Mouse (Mus musculus): ENCODE measurements around the gene Dhps. TPM values are rescaled to one million over a fixed set of nuclear protein-coding genes. Genes with fewer than 3 reads are reported as not detected.

The Dhps gene
- total RNA-seq, 1 experiment: 63.1 TPM

DNA sequence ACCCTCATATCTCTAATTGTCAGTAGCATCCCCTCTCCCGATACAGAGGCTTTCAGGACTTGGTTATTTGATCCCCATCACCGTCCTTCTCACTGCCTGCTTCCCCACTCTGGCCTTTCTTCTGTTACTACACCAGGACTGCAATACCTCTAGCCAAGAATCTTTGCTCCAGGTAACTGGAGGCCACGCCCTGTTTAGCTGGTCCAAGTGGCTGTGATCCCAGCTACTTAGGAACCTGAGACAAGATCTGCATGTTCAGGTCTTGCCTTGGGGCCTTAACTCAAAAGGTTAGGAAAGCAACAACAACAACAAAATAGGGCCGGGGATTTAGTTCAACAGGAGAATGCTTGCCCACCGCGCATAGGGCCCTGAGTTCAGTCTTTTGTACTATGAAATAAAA lies 27.9 kb upstream of the Dhps start:
- peaks cover 64% of the 10 kb centered on the region for H3K36me3 ChIP-seq (ENCODE audit: control insufficient read depth, insufficient read depth, low read length, poor library complexity, severe bottlenecking)
- TF ChIP-seq MAFK (IDR thresholded peaks at IDR 0.05; ENCODE audit: insufficient read depth, low read depth, low read length) (no peak), ZC3H11A (IDR thresholded peaks at IDR 0.05; ENCODE audit: borderline replicate concordance, low read depth, low read length) (no peak)
- no peak for DNase-seq (ENCODE audit: low read depth, low spot score)
- in situ Hi-C loops (cut with MboI; ENCODE audit: low sequenced_read_pairs in 2 of 2, unreplicated experiment in 2 of 2): no loop called here
- peaks cover 2 to 7% of the 10 kb centered on the region in 2 experiments; a peak in 2 of 4 replicates for H3K4me1 ChIP-seq (ENCODE audit: control insufficient read depth in 2 of 2, insufficient read depth in 2 of 2, low read length in 2 of 2, poor library complexity in 1 of 2)
- H3K9ac ChIP-seq (ENCODE audit: insufficient read depth, low read depth, low read length, poor library complexity, severe bottlenecking): no peak overlapping the region
- no peak overlapping the region for H3K27ac ChIP-seq (ENCODE audit: insufficient read depth, low read depth, low read length, poor library complexity, severe bottlenecking)
- no peaks in the 10 kb centered on the region for H3K9me3 ChIP-seq (ENCODE audit: control insufficient read depth, insufficient read depth, low read depth, low read length)
- no peak overlapping the region for H3K4me3 ChIP-seq (ENCODE audit: insufficient read depth in 1 of 2, low read depth in 1 of 2, low read length in 2 of 2, poor library complexity in 1 of 2, severe bottlenecking in 1 of 2)

GRCm38 (mm10) chr8:85057367-85057766 lies 14.2 kb upstream of the Dhps start:
- TF ChIP-seq CHD2 (IDR thresholded peaks at IDR 0.05; ENCODE audit: low read depth, low read length) (no peak), HCFC1 (IDR thresholded peaks at IDR 0.05; ENCODE audit: borderline replicate concordance, insufficient read depth, low read length) (no peak), MAFK (IDR thresholded peaks at IDR 0.05; ENCODE audit: insufficient read depth, low read depth, low read length) (no peak), ZNF384 (IDR thresholded peaks at IDR 0.05; ENCODE audit: low read depth, low read length) (no peak), ZC3H11A (IDR thresholded peaks at IDR 0.05; ENCODE audit: borderline replicate concordance, low read depth, low read length) (no peak)
- H3K27ac ChIP-seq (ENCODE audit: insufficient read depth, low read depth, low read length, poor library complexity, severe bottlenecking): no peak overlapping the region
- no peak for DNase-seq (ENCODE audit: low read depth, low spot score)
- no peak overlapping the region for H3K9ac ChIP-seq (ENCODE audit: insufficient read depth, low read depth, low read length, poor library complexity, severe bottlenecking)
- H3K4me3 ChIP-seq (ENCODE audit: insufficient read depth in 1 of 2, low read depth in 1 of 2, low read length in 2 of 2, poor library complexity in 1 of 2, severe bottlenecking in 1 of 2): no peak overlapping the region
- in situ Hi-C loops (cut with MboI; ENCODE audit: low sequenced_read_pairs in 2 of 2, unreplicated experiment in 2 of 2): no loop called here
- peaks cover 0 to 9% of the 10 kb centered on the region in 2 experiments; a peak in 1 of 4 replicates for H3K4me1 ChIP-seq (ENCODE audit: control insufficient read depth in 2 of 2, insufficient read depth in 2 of 2, low read length in 2 of 2, poor library complexity in 1 of 2)
- peaks cover 39% of the 10 kb centered on the region for H3K36me3 ChIP-seq (ENCODE audit: control insufficient read depth, insufficient read depth, low read length, poor library complexity, severe bottlenecking)
- H3K9me3 ChIP-seq (ENCODE audit: control insufficient read depth, insufficient read depth, low read depth, low read length): no peaks in the 10 kb centered on the region

GRCm38 (mm10) chr8:85059879-85060616 lies 11.5 kb upstream of the Dhps start, which contains the start of gene Fbxw9:
TSS of gene Fbxw9 (plus strand) at chr8:85060055.
- Histone ChIP-seq H3K9me3 (ENCODE audit: control insufficient read depth, insufficient read depth, low read depth, low read length) (no peaks in the 10 kb centered on the region), H3K9ac (ENCODE audit: insufficient read depth, low read depth, low read length, poor library complexity, severe bottlenecking) (peak within 1 kb of the TSS; percentile 80), H3K4me1 (ENCODE audit: control insufficient read depth in 2 of 2, insufficient read depth in 2 of 2, low read length in 2 of 2, poor library complexity in 1 of 2) (peaks cover 0 to 3% of the 10 kb centered on the region in 2 experiments; a peak in 1 of 4 replicates), H3K4me3 (ENCODE audit: insufficient read depth in 1 of 2, low read depth in 1 of 2, low read length in 2 of 2, poor library complexity in 1 of 2, severe bottlenecking in 1 of 2) (peak within 1 kb of the TSS; percentile 79 to 90), H3K27ac (ENCODE audit: insufficient read depth, low read depth, low read length, poor library complexity, severe bottlenecking) (no peak within 1 kb of the TSS), H3K36me3 (ENCODE audit: control insufficient read depth, insufficient read depth, low read length, poor library complexity, severe bottlenecking) (peaks cover 13% of the 10 kb centered on the region)
- DNase-seq (ENCODE audit: low read depth, low spot score): peak; percentile 91
- TF ChIP-seq HCFC1 (IDR thresholded peaks at IDR 0.05; ENCODE audit: borderline replicate concordance, insufficient read depth, low read length) (peak; percentile 82), ZC3H11A (IDR thresholded peaks at IDR 0.05; ENCODE audit: borderline replicate concordance, low read depth, low read length) (no peak)
- in situ Hi-C loops (cut with MboI; ENCODE audit: low sequenced_read_pairs in 2 of 2, unreplicated experiment in 2 of 2): no loop called here

GRCm38 (mm10) chr8:85062603-85063002 lies 9.0 kb upstream of the Dhps start:
- Histone ChIP-seq H3K4me3 (ENCODE audit: insufficient read depth in 1 of 2, low read depth in 1 of 2, low read length in 2 of 2, poor library complexity in 1 of 2, severe bottlenecking in 1 of 2) (no peak overlapping the region), H3K36me3 (ENCODE audit: control insufficient read depth, insufficient read depth, low read length, poor library complexity, severe bottlenecking) (peaks cover 10% of the 10 kb centered on the region), H3K9me3 (ENCODE audit: control insufficient read depth, insufficient read depth, low read depth, low read length) (no peaks in the 10 kb centered on the region), H3K9ac (ENCODE audit: insufficient read depth, low read depth, low read length, poor library complexity, severe bottlenecking) (no peak overlapping the region), H3K27ac (ENCODE audit: insufficient read depth, low read depth, low read length, poor library complexity, severe bottlenecking) (no peak overlapping the region), H3K4me1 (ENCODE audit: control insufficient read depth in 2 of 2, insufficient read depth in 2 of 2, low read length in 2 of 2, poor library complexity in 1 of 2) (peaks cover 0 to 3% of the 10 kb centered on the region in 2 experiments; a peak in 1 of 4 replicates)
- DNase-seq (ENCODE audit: low read depth, low spot score): no peak
- TF ChIP-seq CHD2 (IDR thresholded peaks at IDR 0.05; ENCODE audit: low read depth, low read length) (no peak), ZNF384 (IDR thresholded peaks at IDR 0.05; ENCODE audit: low read depth, low read length) (no peak), HCFC1 (IDR thresholded peaks at IDR 0.05; ENCODE audit: borderline replicate concordance, insufficient read depth, low read length) (no peak), MAFK (IDR thresholded peaks at IDR 0.05; ENCODE audit: insufficient read depth, low read depth, low read length) (no peak), ZC3H11A (IDR thresholded peaks at IDR 0.05; ENCODE audit: borderline replicate concordance, low read depth, low read length) (no peak)
- in situ Hi-C loops (cut with MboI; ENCODE audit: low sequenced_read_pairs in 2 of 2, unreplicated experiment in 2 of 2): no loop called here

- DNase-seq (ENCODE audit: low read depth, low spot score): no peak
- H3K4me1 ChIP-seq (ENCODE audit: control insufficient read depth in 2 of 2, insufficient read depth in 2 of 2, low read length in 2 of 2, poor library complexity in 1 of 2): no peaks in the 10 kb centered on the region
- TF ChIP-seq MAFK (IDR thresholded peaks at IDR 0.05; ENCODE audit: insufficient read depth, low read depth, low read length) (no peak), CHD2 (IDR thresholded peaks at IDR 0.05; ENCODE audit: low read depth, low read length) (no peak), HCFC1 (IDR thresholded peaks at IDR 0.05; ENCODE audit: borderline replicate concordance, insufficient read depth, low read length) (no peak), ZNF384 (IDR thresholded peaks at IDR 0.05; ENCODE audit: low read depth, low read length) (no peak), ZC3H11A (IDR thresholded peaks at IDR 0.05; ENCODE audit: borderline replicate concordance, low read depth, low read length) (no peak)
- no peak overlapping the region for H3K4me3 ChIP-seq (ENCODE audit: insufficient read depth in 1 of 2, low read depth in 1 of 2, low read length in 2 of 2, poor library complexity in 1 of 2, severe bottlenecking in 1 of 2)
- H3K27ac ChIP-seq (ENCODE audit: insufficient read depth, low read depth, low read length, poor library complexity, severe bottlenecking): no peak overlapping the region
- no peaks in the 10 kb centered on the region for H3K9me3 ChIP-seq (ENCODE audit: control insufficient read depth, insufficient read depth, low read depth, low read length)
- in situ Hi-C loops (cut with MboI; ENCODE audit: low sequenced_read_pairs in 2 of 2, unreplicated experiment in 2 of 2): no loop called here
- no peak overlapping the region for H3K9ac ChIP-seq (ENCODE audit: insufficient read depth, low read depth, low read length, poor library complexity, severe bottlenecking)
- peaks cover 17% of the 10 kb centered on the region for H3K36me3 ChIP-seq (ENCODE audit: control insufficient read depth, insufficient read depth, low read length, poor library complexity, severe bottlenecking)
Measured at GRCm38 (mm10) chr8:85065213-85065612, 6.3 kb upstream of the Dhps start.
